Mouse (Mus musculus) cerebellum, postnatal 4 days (tissue): Measurements from ENCODE around the gene Fam205c.

Experiments used
- DNase-seq, 2 experiments: peaks; one replicate each; pipeline ENCODE4 v3.0.0; 2022; ENCODE audit warnings: low spot score in 2 of 2, mixed read lengths in 1 of 2

Fam205c gene

DNA sequence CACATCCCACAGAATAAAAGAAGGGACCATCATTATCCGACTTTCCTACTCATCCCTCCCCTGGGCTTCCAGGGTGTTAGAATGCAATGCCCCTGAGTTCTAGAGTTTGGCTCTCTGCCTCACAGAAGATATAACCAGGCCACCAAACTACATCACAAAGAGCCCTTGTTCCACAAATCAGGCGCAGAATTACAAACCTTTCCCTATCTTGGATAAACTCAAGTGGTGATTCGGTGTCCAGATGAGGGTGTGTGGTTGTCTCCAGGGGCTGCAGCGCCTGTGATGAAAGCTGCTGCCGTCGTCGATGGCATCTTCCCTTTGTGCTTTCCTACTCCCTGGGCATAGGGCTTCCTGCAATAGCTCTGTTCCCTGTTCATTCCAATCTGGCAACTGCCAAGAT lies at the start of gene Fam205c:
Gene Fam205c, minus strand, starts transcription at position 101 of the 400 bp plus-strand sequence.
- DNase-seq: no peak

- DNase-seq: no peak
Measured at GRCm38 (mm10) chr4:42922461-42922860, 48.4 kb upstream of the Fam205c start.

DNA sequence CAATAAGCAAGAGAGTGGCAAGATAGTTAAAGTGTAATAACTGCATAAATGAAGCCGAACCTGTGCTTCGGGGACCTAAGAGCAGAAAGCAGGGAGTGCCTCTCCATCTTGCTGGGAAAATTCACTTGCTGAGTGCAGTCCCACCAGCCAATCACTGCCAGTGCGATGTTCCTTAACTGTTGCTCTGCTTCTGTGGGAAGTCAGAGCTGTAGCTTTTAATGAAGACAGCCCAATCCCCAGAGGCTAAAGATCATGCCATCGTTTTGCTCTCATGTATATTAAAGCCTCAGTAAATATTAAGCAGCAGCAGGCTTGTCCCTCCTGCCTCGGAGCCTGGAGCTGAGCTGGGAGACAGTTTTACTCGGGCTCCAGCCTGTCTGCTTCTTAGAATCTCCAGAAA lies 48.0 kb upstream of the Fam205c start:
- DNase-seq: no peak

GRCm38 (mm10) chr4:42921536-42921935 lies 47.5 kb upstream of the Fam205c start:
- DNase-seq: no peak

- no peak for DNase-seq
Measured at GRCm38 (mm10) chr4:42920726-42921125, 46.7 kb upstream of the Fam205c start.

DNA sequence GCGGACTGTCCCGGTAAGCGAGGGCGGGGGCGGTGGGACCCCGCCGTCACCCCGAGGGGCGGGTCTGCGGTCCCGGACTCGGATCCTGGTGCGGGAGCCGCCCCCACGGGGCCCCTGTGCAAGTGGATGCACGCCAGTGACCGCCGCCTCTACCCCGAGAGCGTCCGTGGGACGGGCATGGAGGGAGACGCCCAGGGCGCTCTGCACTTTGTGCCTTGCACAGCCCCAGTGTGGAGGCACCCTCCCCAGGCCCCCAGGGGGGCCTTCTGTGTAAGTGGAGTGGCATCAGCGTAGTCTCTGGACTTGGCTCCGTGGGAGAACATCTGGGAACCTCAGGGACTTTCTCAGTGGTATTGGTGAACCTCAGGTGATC lies 43.4 kb upstream of the Fam205c start:
- DNase-seq: no peak

DNA sequence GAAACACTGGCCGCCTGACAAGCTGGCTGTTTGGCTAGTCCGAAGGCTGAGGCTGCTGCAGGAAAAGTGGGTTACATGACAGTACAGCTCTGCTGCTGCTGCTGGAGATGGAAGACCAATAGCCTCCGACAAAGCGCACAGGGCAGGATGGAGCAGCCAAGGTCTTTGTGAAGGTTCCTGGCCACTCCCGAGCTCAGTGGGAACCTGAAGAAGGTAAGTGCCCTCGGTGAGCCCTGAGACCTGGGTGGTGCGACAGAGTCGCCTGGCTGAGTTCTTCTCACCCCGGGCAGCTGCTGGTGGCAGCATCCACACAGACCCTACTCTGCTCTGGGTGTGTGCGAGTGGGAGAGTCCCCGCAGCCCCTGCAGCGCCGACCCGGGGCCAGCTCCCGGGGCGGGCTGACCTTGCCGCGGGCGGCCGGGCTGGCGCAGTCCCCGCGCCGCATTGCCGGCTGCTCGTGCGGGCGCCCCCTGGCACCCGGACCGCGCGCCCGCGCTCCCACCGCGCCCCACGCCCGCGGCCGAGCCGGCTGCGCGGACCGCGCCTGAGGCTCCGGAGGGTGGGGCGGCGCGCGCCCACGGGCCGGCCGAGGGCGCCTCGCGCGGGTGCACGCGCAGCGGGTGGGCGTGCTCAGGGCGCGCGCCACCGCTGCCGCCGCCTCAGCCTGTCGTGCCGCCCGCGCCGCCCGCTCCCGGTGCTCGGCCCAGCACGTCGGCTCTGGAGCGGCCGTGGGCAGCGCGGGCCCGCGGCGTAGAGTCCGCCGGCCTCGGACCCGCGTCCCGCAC lies 42.8 kb upstream of the Fam205c start, which contains the start of gene Phf24:
Gene Phf24, plus strand, starts transcription at position 44 of the 785 bp plus-strand sequence.
- DNase-seq: peak in 1 of 2 experiments; percentile 33

- DNase-seq: no peak
Measured at GRCm38 (mm10) chr4:42915966-42916365, 41.9 kb upstream of the Fam205c start.

GRCm38 (mm10) chr4:42915311-42915710 lies 41.3 kb upstream of the Fam205c start:
- no peak for DNase-seq

GRCm38 (mm10) chr4:42913391-42913790 lies 39.4 kb upstream of the Fam205c start:
- no peak for DNase-seq

- no peak for DNase-seq
Measured at GRCm38 (mm10) chr4:42904966-42905365, 30.9 kb upstream of the Fam205c start.

GRCm38 (mm10) chr4:42904523-42904922 lies 30.5 kb upstream of the Fam205c start:
- no peak for DNase-seq

DNA sequence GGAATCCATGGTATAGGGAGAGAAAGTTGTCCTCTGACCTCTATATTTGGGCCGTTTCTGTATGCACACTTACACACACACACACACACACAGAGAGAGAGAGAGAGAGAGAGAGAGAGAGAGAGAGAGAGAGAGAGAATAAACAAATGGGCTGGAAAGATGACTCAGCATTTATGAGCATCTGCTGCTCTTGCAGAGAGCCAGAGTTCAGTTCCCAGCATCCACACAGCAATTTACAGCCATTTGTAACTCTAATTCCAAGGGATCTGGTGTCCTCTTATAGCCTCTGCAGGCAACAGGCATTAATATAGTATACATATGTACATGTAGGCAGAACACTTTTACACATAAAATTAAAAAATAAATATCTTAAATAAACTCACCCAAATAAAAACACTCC lies 29.9 kb upstream of the Fam205c start:
- no peak for DNase-seq

DNA sequence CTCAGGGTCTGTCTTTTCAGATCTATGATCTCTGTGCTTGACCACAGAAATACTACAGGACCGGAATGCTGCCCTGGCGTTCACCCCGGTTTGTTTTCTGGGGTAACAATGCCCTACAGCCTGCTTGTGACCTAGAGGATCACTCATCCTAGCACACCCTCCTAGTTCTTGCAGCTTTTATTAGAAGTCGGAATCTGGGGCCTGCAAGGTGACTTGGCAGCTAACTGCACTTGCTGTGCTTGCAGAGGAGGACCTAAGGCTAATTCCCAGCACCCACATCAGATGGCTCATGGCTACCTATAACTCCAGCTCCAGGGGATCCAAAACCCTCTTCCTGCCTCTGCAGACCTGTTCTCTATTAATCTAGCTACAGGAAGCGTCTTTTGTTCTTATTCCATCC lies 28.7 kb upstream of the Fam205c start:
- DNase-seq: no peak

DNA sequence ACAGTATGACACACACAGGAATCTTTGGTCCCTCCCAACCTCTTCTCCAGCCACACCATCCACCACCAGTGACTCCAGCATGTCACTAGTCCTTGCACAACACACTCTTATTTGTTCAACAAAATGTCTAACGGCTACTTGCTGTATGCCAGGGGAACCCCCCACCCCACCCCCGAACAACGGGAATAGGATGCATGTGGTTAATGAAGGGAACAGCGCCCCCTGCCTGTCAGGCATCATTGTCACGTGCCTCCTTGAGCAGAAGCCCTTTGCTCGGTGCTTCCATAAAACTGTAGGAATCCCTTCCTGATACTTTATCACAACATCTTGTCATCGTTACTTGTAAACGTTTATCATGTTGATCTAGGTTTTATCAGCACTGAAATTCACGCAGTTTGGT lies 28.1 kb upstream of the Fam205c start:
- DNase-seq: peak in 1 of 2 experiments; percentile 14

DNA sequence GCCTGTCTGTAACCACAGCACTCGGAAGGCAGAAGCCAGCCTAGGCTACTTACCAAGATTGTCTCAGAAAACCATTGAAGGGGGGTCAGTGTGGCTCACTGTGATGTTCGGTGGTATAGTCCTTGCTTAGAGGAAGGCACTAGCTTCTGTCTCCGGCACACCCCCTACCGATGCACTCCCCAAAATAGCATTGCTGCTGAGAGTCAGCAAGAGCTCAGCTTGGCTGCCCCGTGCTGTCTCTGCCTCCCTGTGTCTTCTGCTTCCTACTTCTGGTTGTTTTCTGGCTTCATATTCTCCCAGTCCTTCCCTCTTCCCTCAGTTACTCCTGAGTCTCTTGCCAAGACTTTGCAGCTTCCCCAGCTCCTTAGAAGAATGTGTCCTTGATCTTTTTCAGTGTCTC lies 26.8 kb upstream of the Fam205c start:
- DNase-seq: no peak

DNA sequence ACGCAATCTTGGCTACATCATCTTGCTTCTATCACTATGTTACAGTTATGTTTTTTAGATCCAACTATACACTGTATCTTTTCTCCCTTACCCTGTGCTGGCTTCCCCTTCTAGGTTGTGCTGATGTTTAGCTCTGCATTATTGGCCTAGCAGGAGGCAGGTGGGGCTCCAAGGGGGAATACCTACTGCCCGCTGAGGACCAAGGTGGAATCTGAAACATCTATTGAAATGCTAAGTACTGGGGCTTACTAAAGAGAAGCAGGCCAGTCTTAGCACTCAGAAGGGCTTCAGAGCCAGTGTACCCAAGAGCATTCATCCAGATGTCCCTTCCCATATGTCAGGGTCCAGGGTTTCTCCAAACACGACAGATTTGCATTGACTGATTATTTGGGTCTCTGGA lies 24.9 kb upstream of the Fam205c start:
- no peak for DNase-seq

- no peak for DNase-seq
Measured at GRCm38 (mm10) chr4:42895118-42895517, 21.1 kb upstream of the Fam205c start.

DNA sequence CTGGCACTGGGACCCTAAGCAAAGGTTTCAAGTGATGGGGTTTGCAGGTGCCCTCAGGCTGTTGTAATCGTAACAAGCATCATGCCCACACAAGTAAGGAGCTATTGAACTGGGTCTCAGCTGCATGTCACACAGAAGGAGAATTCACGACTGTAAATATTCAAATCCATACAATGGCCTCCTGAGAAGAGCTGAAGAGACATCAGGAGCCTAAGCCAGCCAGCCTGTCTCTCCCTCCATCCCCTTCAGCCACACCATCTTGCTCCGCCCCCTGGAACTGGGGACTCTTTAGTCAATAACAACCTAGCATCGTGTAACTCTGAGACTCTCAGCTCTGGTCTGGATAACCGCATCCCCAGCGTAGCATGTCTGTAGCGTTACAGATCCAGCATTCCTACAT lies 17.1 kb upstream of the Fam205c start:
- DNase-seq: no peak

DNA sequence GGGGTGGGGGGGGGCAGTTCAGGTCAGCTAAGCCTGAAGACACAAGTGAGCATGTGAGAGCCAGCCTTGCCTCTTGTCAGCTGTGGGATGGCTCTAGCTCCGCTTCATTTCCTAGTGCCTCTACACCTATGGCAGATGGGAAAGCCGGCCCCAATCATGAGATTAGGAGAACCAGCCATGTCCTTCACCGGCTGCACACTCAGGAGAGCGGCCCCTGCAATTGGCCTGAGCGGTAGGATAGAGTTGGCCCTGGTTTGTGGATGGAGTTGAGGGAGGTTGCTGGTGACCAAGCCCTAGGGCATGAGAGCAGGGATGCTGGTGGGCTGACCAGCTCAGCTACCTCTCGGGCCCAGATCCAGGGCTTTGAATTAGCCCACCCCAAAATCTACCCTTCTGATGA lies 14.8 kb upstream of the Fam205c start:
- no peak for DNase-seq

DNA sequence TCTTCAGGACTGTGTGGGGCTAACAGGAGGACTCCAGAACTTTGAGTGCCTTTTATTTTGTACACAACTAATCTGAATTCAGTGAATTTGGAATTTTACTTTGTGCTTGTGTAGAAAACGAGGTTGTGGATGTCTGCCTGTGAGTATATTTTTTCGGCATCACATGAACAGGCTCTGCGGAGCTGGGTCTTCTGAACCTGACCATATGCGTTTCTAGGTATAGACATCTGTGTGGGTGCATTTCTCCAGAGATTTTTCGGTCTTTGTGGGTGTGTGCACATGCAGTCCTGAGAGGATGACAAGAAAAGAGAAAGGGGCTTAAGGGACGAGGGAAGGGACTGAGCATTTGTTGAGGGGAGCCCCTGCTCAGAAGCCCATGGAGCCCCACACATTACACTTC lies 12.9 kb upstream of the Fam205c start:
- no peak for DNase-seq

- no peak for DNase-seq
Measured at GRCm38 (mm10) chr4:42880677-42880948, 6.6 kb upstream of the Fam205c start.

DNA sequence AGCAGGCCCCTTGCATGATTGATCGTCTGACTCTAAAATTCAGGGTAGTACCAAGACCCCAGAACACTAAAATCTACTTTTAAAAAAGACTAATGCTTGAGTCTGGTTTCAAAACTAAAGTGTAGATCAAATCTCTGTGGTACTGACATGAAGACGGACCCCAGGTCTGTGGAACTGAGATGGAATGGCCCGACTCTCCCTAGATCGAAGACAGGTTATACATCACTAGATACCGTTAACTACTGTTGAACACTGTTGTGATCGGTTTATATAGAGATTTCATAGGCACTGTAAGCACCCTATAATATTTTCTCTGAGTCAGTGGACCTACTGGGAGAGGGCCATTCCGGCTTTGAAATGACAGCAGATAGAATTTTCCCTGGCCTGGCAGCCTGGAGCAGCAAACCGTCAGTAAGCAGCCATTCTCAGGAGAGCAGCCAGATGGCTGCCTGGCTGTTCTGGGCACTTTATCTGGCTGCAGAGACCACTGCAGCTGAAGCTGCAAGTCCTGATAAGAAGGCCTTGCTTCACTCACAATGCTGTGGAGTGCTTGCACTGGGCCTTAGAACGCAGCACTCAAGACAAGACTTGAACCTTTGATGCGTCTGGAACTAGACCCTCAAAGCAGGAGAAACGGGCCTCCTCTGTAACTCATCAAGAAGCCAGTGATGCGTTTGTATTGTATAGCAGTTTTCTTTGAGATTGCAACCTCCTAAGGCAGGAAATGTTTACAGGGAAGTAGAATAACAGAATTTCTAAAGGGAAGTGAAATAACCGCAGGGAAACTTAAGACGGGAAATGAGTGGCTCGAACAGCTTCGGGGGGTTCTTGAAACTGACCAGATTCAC lies 6.0 kb upstream of the Fam205c start:
- peak in 1 of 2 experiments; percentile 21 for DNase-seq
